Mouse (Mus musculus) small intestine, adult 2 months (tissue): ENCODE results near the gene Glcci1.

Experiments
- CTCF ChIP-seq: fragments of 200-500 bp; IDR thresholded peaks from 2 replicates; pipeline ENCODE4 v1.5.1; 2012; ENCODE audit warnings: low read depth, mild to moderate bottlenecking, control low read depth, inconsistent platforms, low read length, moderate library complexity, mixed read lengths; ENCODE audit not compliant: insufficient replicate concordance, insufficient read length; ENCODE audit errors: extremely low read depth
- POLR2A ChIP-seq: fragments of 200-500 bp; IDR thresholded peaks from 2 replicates; pipeline ENCODE4 v1.6.1; 2012; ENCODE audit warnings: low read depth, mild to moderate bottlenecking, control low read depth, inconsistent platforms, low read length, moderate library complexity

GRCm38 (mm10) chr6:8617369-8617768 lies 108.0 kb downstream of the Glcci1 start:
- no peak for TF ChIP-seq CTCF
- TF ChIP-seq POLR2A, result no peak
